Mouse (Mus musculus) megakaryocyte, embryonic 14.5 days (primary cell): ENCODE measurements at regions not wholly inside any gene's neighbourhood (a gene's known extent, or its start where the extent isn't known, plus 50 kb on each side); places are given as distances from the start of the nearest gene placed in this dataset.

Source experiments
- FLI1 ChIP-seq: IDR thresholded peaks from 2 replicates; pipeline ENCODE4 v1.6.1; 2012; ENCODE audit warnings: low read length, inconsistent platforms, mixed read lengths
- GATA1 ChIP-seq: IDR thresholded peaks from 3 replicates; pipeline ENCODE4 v1.6.1; 2012; ENCODE audit warnings: mixed read lengths, low read length, inconsistent platforms, borderline replicate concordance

GRCm38 (mm10) chr2:159088196-159088595 lies 293.6 kb downstream of the Dhx35 start:
- no peak for TF ChIP-seq GATA1
- no peak for TF ChIP-seq FLI1
